In genomic region chr2:61642452-61643368, GRCm38 (mm10) we compare ENCODE assay signal across 9 mouse cellular contexts.
DNase-seq lines count a peak whose midpoint lies in the region; ATAC-seq and TF ChIP-seq lines count a peak whose summit lies in the region.
"Had no signal": no experiment of that assay in that cellular context is flagged by ENCODE, and none has a peak within 500 bp of the region (broad histone marks: within the 10 kb centered on the region; RNA-seq: fewer than 3 reads in every experiment).

No protein-coding gene starts in this region.

- DNase-seq in heart, adult 11 months, result peak; percentile 66
- DNase-seq in MEL (ENCODE audit: low read depth, low spot score), result peak; percentile 67
- peak; percentile 50 for DNase-seq in cerebellum, adult 9-11 months
- DNase-seq in kidney, postnatal 25 days, result peak; percentile 40 to 62
- peak; percentile 86 for DNase-seq in lung, embryonic 14.5 days
- peak; percentile 81 for DNase-seq in retina, embryonic 14.5 days (ENCODE audit: low spot score)

- TF ChIP-seq RAD21 in MEL (IDR thresholded peaks at IDR 0.05; ENCODE audit: low read depth, low read length), result peak; percentile 78

- H3K4me2 ChIP-seq in heart, embryonic 11.5 days, result no peak overlapping the region
- H3K4me2 ChIP-seq in lung, embryonic 14.5 days, result no peak overlapping the region
- H3K4me2 ChIP-seq: stomach, embryonic 15.5 days had no signal

- no peaks in the 10 kb centered on the region for H3K4me1 ChIP-seq in heart, embryonic 11.5 days (ENCODE audit: control insufficient read depth, insufficient read depth, low read length)
- no peaks in the 10 kb centered on the region for H3K4me1 ChIP-seq in MEL (ENCODE audit: control insufficient read depth in 1 of 2, insufficient read depth in 2 of 2, low read length in 2 of 2)
- H3K4me1 ChIP-seq in lung, embryonic 14.5 days (ENCODE audit: insufficient read depth), result no peaks in the 10 kb centered on the region
- H3K4me1 ChIP-seq: stomach, embryonic 15.5 days had no signal

- no peaks in the 10 kb centered on the region for H3K9me3 ChIP-seq in heart, embryonic 11.5 days (replicated peaks; ENCODE audit: control insufficient read depth, low read length)
- no peaks in the 10 kb centered on the region for H3K9me3 ChIP-seq in MEL (replicated peaks; ENCODE audit: insufficient read depth, low read length)
- no peaks in the 10 kb centered on the region for H3K9me3 ChIP-seq in lung, embryonic 14.5 days (ENCODE audit: low read depth, low read length)
- H3K9me3 ChIP-seq: stomach, embryonic 15.5 days had no signal

- no peak for ATAC-seq in heart, embryonic 11.5 days (replicated peaks; ENCODE audit: insufficient number of reproducible peaks, low FRiP score, low TSS enrichment)
- peak; percentile 88 for ATAC-seq in frontal cortex, adult (ENCODE audit: low TSS enrichment)
- peak; percentile 63; the same call in 1 of the 2 replicates for ATAC-seq in lung, embryonic 14.5 days (ENCODE audit: insufficient read depth)

- TF ChIP-seq POLR2A in MEL (IDR thresholded peaks at IDR 0.05; ENCODE audit: control insufficient read depth in 1 of 2, insufficient read depth in 1 of 2, low read depth in 1 of 2, low read length in 2 of 2, poor library complexity in 1 of 2), result no peak

- H3K79me2 ChIP-seq in MEL (ENCODE audit: control insufficient read depth, insufficient read depth, low read length, poor library complexity), result no peaks in the 10 kb centered on the region

- H3K4me3 ChIP-seq in heart, embryonic 11.5 days (ENCODE audit: low read depth, low read length), result no peak overlapping the region
- no peak overlapping the region for H3K4me3 ChIP-seq in MEL (ENCODE audit: control insufficient read depth in 1 of 2, insufficient read depth in 1 of 2, low read depth in 2 of 2, low read length in 2 of 2)
- no peak overlapping the region for H3K4me3 ChIP-seq in lung, embryonic 14.5 days (ENCODE audit: low read depth, low read length)
- H3K4me3 ChIP-seq: stomach, embryonic 15.5 days had no signal

- no peaks in the 10 kb centered on the region for H3K27me3 ChIP-seq in heart, embryonic 11.5 days (ENCODE audit: control insufficient read depth, insufficient read depth, low read length)
- H3K27me3 ChIP-seq in MEL (ENCODE audit: control insufficient read depth in 1 of 2, insufficient read depth in 2 of 2, low read length in 2 of 2), result no peaks in the 10 kb centered on the region
- H3K27me3 ChIP-seq in lung, embryonic 14.5 days (ENCODE audit: insufficient read depth, low read length), result no peaks in the 10 kb centered on the region
- H3K27me3 ChIP-seq: stomach, embryonic 15.5 days had no signal

- H3K36me3 ChIP-seq in heart, embryonic 11.5 days (ENCODE audit: control insufficient read depth, insufficient read depth, low read length), result no peaks in the 10 kb centered on the region
- peaks cover 2 to 18% of the 10 kb centered on the region in 2 experiments for H3K36me3 ChIP-seq in MEL (ENCODE audit: control insufficient read depth in 1 of 2, insufficient read depth in 2 of 2, low read length in 2 of 2)
- peaks cover 5% of the 10 kb centered on the region; the same call in 1 of the 2 replicates for H3K36me3 ChIP-seq in lung, embryonic 14.5 days (ENCODE audit: insufficient read depth)
- H3K36me3 ChIP-seq: stomach, embryonic 15.5 days had no signal

- no peak for TF ChIP-seq EP300 in MEL (IDR thresholded peaks at IDR 0.05; ENCODE audit: low read depth in 1 of 2, low read length in 2 of 2)

- WGBS in heart, embryonic 11.5 days (ENCODE audit: insufficient replicate concordance), result 55% methylated on average over 6 of the region's 6 CpGs
- WGBS in lung, embryonic 14.5 days, result 55% methylated on average over 6 of the region's 6 CpGs

- TF ChIP-seq CTCF in MEL (IDR thresholded peaks at IDR 0.05 in 2 of 3, conservative IDR thresholded peaks at IDR 0.05 in 1 of 3; ENCODE audit: control insufficient read depth in 1 of 3, insufficient read depth in 1 of 3, low read depth in 2 of 3, low read length in 3 of 3, poor library complexity in 1 of 3, severe bottlenecking in 1 of 3), result peak; percentile 31 to 69 (median 64); a peak in 5 of 6 replicates
- peak; percentile 83 for TF ChIP-seq CTCF in lung, embryonic 14.5 days (IDR thresholded peaks at IDR 0.05; ENCODE audit: low read depth)

- H3K27ac ChIP-seq in heart, embryonic 11.5 days (ENCODE audit: low read depth, low read length), result no peak overlapping the region
- H3K27ac ChIP-seq in MEL (ENCODE audit: control insufficient read depth, low read depth, low read length), result no peak overlapping the region
- H3K27ac ChIP-seq in lung, embryonic 14.5 days (ENCODE audit: low read depth), result no peak overlapping the region
- H3K27ac ChIP-seq: stomach, embryonic 15.5 days had no signal

- H3K9ac ChIP-seq in heart, embryonic 11.5 days (ENCODE audit: low read depth, low read length), result no peak overlapping the region
- H3K9ac ChIP-seq in MEL (ENCODE audit: control insufficient read depth, low read depth, low read length, poor library complexity, severe bottlenecking), result no peak overlapping the region
- H3K9ac ChIP-seq in lung, embryonic 14.5 days, result no peak overlapping the region
- H3K9ac ChIP-seq: stomach, embryonic 15.5 days had no signal

TF ChIP-seq in MEL, 35 proteins besides CTCF, POLR2A, EP300 and RAD21:
- TF ChIP-seq MXI1 (IDR thresholded peaks at IDR 0.05; ENCODE audit: low read depth, low read length), result no peak
- no peak for TF ChIP-seq MAZ (IDR thresholded peaks at IDR 0.05; ENCODE audit: low read depth, low read length)
- TF ChIP-seq POLR2AphosphoS2 (IDR thresholded peaks at IDR 0.05; ENCODE audit: low read length), result no peak
- TF ChIP-seq ELF1 (IDR thresholded peaks at IDR 0.05; ENCODE audit: low read depth, low read length), result no peak
- no peak for TF ChIP-seq USF1 (IDR thresholded peaks at IDR 0.05; ENCODE audit: low read depth, low read length)
- 0 out of 2 replicates have a peak, but pooled peaks have one; percentile 27 for TF ChIP-seq MYC (IDR thresholded peaks at IDR 0.05; ENCODE audit: low read depth, low read length)
- TF ChIP-seq BHLHE40 (IDR thresholded peaks at IDR 0.05; ENCODE audit: borderline replicate concordance, low read depth, low read length), result 0 out of 2 replicates have a peak, but pooled peaks have one; percentile 14
- TF ChIP-seq SMC3 (IDR thresholded peaks at IDR 0.05; ENCODE audit: low read depth, low read length), result peak; percentile 76
- TF ChIP-seq SIN3A (IDR thresholded peaks at IDR 0.05; ENCODE audit: low read length), result 0 out of 2 replicates have a peak, but pooled peaks have one; percentile 37
- TF ChIP-seq JUND (IDR thresholded peaks at IDR 0.05; ENCODE audit: low read depth, low read length), result 0 out of 2 replicates have a peak, but pooled peaks have one; percentile 40
- TF ChIP-seq ZC3H11A (IDR thresholded peaks at IDR 0.05; ENCODE audit: low read depth, low read length), result peak; percentile 60
